Mouse (Mus musculus): Measurements from ENCODE around the gene Scyl1. TPM values are rescaled to one million over a fixed set of nuclear protein-coding genes. Genes with fewer than 3 reads are reported as not detected.

Gene Scyl1
- polyA plus RNA-seq, 1 experiment from 2014 or later, result 73.5 TPM

- Histone ChIP-seq H3K36me3 (ENCODE audit: control insufficient read depth, insufficient read depth, low read length) (peaks cover 96% of the 10 kb centered on the region), H3K4me1 (ENCODE audit: control insufficient read depth, insufficient read depth, low read length) (no peaks in the 10 kb centered on the region), H3K9ac (replicated peaks; ENCODE audit: low read length) (no peak overlapping the region), H3K4me3 (replicated peaks; ENCODE audit: low read depth, low read length) (no peak overlapping the region), H3K4me2 (ENCODE audit: low read length) (no peak overlapping the region), H3K9me3 (ENCODE audit: control insufficient read depth, low read length) (no peaks in the 10 kb centered on the region), H3K27me3 (ENCODE audit: control insufficient read depth, insufficient read depth, low read length) (peaks cover 3% of the 10 kb centered on the region), H3K27ac (replicated peaks; ENCODE audit: low read depth, low read length) (no peak overlapping the region)
- 97% methylated on average over 6 of the region's 6 CpGs for WGBS
- DNase-seq (no peak), ATAC-seq (ENCODE audit: low FRiP score, low TSS enrichment) (no peak)
Measured at GRCm38 (mm10) chr19:5763163-5763562, 8.1 kb downstream of the Scyl1 start.

- peaks cover 7% of the 10 kb centered on the region; the same call in 1 of the 2 replicates for H3K4me1 ChIP-seq (ENCODE audit: control insufficient read depth, insufficient read depth, low read length)
- peaks cover 66% of the 10 kb centered on the region for H3K36me3 ChIP-seq (ENCODE audit: control insufficient read depth, insufficient read depth, low read length)
- no peak overlapping the region for H3K4me3 ChIP-seq (replicated peaks; ENCODE audit: low read depth, low read length)
- no peak overlapping the region for H3K9ac ChIP-seq (replicated peaks; ENCODE audit: low read length)
- H3K27me3 ChIP-seq (ENCODE audit: control insufficient read depth, insufficient read depth, low read length), result peaks cover 26% of the 10 kb centered on the region
- ATAC-seq (ENCODE audit: low FRiP score, low TSS enrichment) (no peak), DNase-seq (no peak)
- H3K9me3 ChIP-seq (ENCODE audit: control insufficient read depth, low read length), result no peaks in the 10 kb centered on the region
- WGBS, result 91% methylated on average over 14 of the region's 14 CpGs
- H3K27ac ChIP-seq (replicated peaks; ENCODE audit: low read depth, low read length), result no peak overlapping the region
- no peak overlapping the region for H3K4me2 ChIP-seq (ENCODE audit: low read length)
Measured at GRCm38 (mm10) chr19:5758878-5759403, 12.3 kb downstream of the Scyl1 start.

- H3K27ac ChIP-seq (replicated peaks; ENCODE audit: low read depth, low read length), result no peak overlapping the region
- H3K27me3 ChIP-seq (ENCODE audit: control insufficient read depth, insufficient read depth, low read length), result peaks cover 31% of the 10 kb centered on the region
- DNase-seq, result peak; percentile 44
- no peaks in the 10 kb centered on the region for H3K9me3 ChIP-seq (ENCODE audit: control insufficient read depth, low read length)
- peaks cover 51% of the 10 kb centered on the region for H3K36me3 ChIP-seq (ENCODE audit: control insufficient read depth, insufficient read depth, low read length)
- H3K4me3 ChIP-seq (replicated peaks; ENCODE audit: low read depth, low read length), result 0 out of 2 replicates have a peak overlapping the region, but pooled peaks have one; percentile 12
- WGBS, result 13% methylated on average over 36 of the region's 36 CpGs
- H3K9ac ChIP-seq (replicated peaks; ENCODE audit: low read length), result no peak overlapping the region
- no peak; the same call in 1 of the 2 replicates for ATAC-seq (ENCODE audit: low FRiP score, low TSS enrichment)
- peaks cover 7% of the 10 kb centered on the region; the same call in 1 of the 2 replicates for H3K4me1 ChIP-seq (ENCODE audit: control insufficient read depth, insufficient read depth, low read length)
- peak overlapping the region; percentile 33 for H3K4me2 ChIP-seq (ENCODE audit: low read length)
Measured at GRCm38 (mm10) chr19:5756991-5757636, 14.1 kb downstream of the Scyl1 start.

DNA sequence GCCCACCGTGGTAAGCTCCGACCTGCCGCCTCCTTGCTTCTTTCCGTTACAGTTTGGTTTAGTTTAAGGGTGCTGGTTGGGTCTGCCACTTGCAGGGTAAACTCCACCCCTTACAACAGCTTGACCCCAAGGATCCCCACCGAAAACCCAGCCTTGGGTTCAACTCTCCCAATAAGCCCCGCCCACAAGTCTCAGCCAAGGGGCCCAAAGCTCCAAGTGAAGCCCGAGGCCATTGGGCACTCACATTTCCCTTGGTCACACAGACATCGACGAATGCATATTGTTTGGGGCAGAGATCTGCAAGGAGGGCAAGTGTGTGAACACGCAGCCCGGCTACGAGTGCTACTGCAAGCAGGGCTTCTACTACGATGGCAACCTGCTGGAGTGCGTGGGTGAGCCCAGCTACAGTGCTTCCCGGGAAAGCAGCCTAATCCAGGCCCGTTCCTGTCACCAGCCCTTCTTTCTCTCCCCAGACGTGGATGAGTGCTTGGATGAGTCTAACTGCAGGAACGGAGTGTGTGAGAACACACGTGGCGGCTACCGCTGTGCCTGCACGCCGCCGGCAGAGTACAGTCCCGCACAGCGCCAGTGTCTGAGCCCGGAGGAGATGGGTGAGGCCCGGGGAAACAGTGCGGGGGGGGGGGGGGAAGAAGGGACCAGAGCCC, 14.8 kb downstream of the Scyl1 start:
- 10% methylated on average over 26 of the region's 29 CpGs for WGBS
- Histone ChIP-seq H3K4me2 (ENCODE audit: low read length) (peak overlapping the region; percentile 33), H3K4me3 (replicated peaks; ENCODE audit: low read depth, low read length) (0 out of 2 replicates have a peak overlapping the region, but pooled peaks have one; percentile 12), H3K36me3 (ENCODE audit: control insufficient read depth, insufficient read depth, low read length) (peaks cover 44% of the 10 kb centered on the region), H3K27me3 (ENCODE audit: control insufficient read depth, insufficient read depth, low read length) (peaks cover 36% of the 10 kb centered on the region), H3K9me3 (ENCODE audit: control insufficient read depth, low read length) (no peaks in the 10 kb centered on the region), H3K27ac (replicated peaks; ENCODE audit: low read depth, low read length) (no peak overlapping the region), H3K4me1 (ENCODE audit: control insufficient read depth, insufficient read depth, low read length) (peaks cover 10% of the 10 kb centered on the region; the same call in 1 of the 2 replicates), H3K9ac (replicated peaks; ENCODE audit: low read length) (no peak overlapping the region)
- peak; percentile 37 for DNase-seq
- ATAC-seq (ENCODE audit: low FRiP score, low TSS enrichment), result no peak; the same call in 1 of the 2 replicates

- H3K36me3 ChIP-seq (ENCODE audit: control insufficient read depth, insufficient read depth, low read length), result no peaks in the 10 kb centered on the region
- no peak for ATAC-seq (ENCODE audit: low FRiP score, low TSS enrichment)
- H3K9me3 ChIP-seq (ENCODE audit: control insufficient read depth, low read length), result no peaks in the 10 kb centered on the region
- H3K4me3 ChIP-seq (replicated peaks; ENCODE audit: low read depth, low read length), result no peak overlapping the region
- H3K27ac ChIP-seq (replicated peaks; ENCODE audit: low read depth, low read length), result no peak overlapping the region
- peak; percentile 26 for DNase-seq
- no peak overlapping the region for H3K4me2 ChIP-seq (ENCODE audit: low read length)
- H3K9ac ChIP-seq (replicated peaks; ENCODE audit: low read length), result no peak overlapping the region; the same call in 1 of the 2 replicates
- peaks cover 7% of the 10 kb centered on the region; the same call in 1 of the 2 replicates for H3K4me1 ChIP-seq (ENCODE audit: control insufficient read depth, insufficient read depth, low read length)
- WGBS, result 8% methylated on average over 19 of the region's 20 CpGs
- H3K27me3 ChIP-seq (ENCODE audit: control insufficient read depth, insufficient read depth, low read length), result peaks cover 42% of the 10 kb centered on the region
Measured at GRCm38 (mm10) chr19:5751742-5752141, 19.5 kb downstream of the Scyl1 start.

- Histone ChIP-seq H3K9ac (replicated peaks; ENCODE audit: low read length) (no peak overlapping the region; the same call in 1 of the 2 replicates), H3K36me3 (ENCODE audit: control insufficient read depth, insufficient read depth, low read length) (no peaks in the 10 kb centered on the region)
Measured at GRCm38 (mm10) chr19:5750951-5751350, 20.3 kb downstream of the Scyl1 start.

DNA sequence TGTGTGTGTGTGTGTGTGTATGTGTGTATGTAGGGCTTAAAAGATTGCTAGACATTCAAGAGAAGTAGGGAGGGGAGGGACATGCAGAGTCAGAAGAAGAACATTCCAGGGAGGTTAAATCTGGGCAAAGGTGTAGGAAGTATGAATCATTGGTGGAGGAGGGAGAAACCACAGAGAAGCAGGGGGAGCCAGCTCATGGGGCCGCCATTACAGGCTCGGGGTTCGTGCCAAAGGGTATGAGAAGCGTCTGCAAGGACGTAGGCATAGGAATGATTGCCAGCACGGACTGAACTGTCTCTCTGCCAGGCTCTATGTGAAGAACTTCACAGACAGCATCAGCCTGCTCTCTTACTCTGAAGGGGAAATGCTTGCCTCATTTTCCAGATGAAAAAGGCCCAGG, 21.7 kb downstream of the Scyl1 start:
- ATAC-seq (ENCODE audit: low FRiP score, low TSS enrichment) (no peak), DNase-seq (no peak)
- H3K36me3 ChIP-seq (ENCODE audit: control insufficient read depth, insufficient read depth, low read length), result no peaks in the 10 kb centered on the region
- no peak overlapping the region for H3K4me2 ChIP-seq (ENCODE audit: low read length)
- H3K4me1 ChIP-seq (ENCODE audit: control insufficient read depth, insufficient read depth, low read length), result peaks cover 19% of the 10 kb centered on the region
- H3K27ac ChIP-seq (replicated peaks; ENCODE audit: low read depth, low read length), result no peak overlapping the region
- 88% methylated on average over 6 of the region's 6 CpGs for WGBS
- no peaks in the 10 kb centered on the region for H3K9me3 ChIP-seq (ENCODE audit: control insufficient read depth, low read length)
- peaks cover 48% of the 10 kb centered on the region for H3K27me3 ChIP-seq (ENCODE audit: control insufficient read depth, insufficient read depth, low read length)
- H3K9ac ChIP-seq (replicated peaks; ENCODE audit: low read length), result no peak overlapping the region
- H3K4me3 ChIP-seq (replicated peaks; ENCODE audit: low read depth, low read length), result no peak overlapping the region

More at GRCm38 (mm10) chr19:5750951-5751350, 20.3 kb downstream of the Scyl1 start:
- ATAC-seq (ENCODE audit: low FRiP score, low TSS enrichment) (no peak), DNase-seq (peak; percentile 17)
- 8% methylated on average over 22 of the region's 22 CpGs for WGBS
- no peak overlapping the region for H3K4me3 ChIP-seq (replicated peaks; ENCODE audit: low read depth, low read length)
- peaks cover 12% of the 10 kb centered on the region for H3K4me1 ChIP-seq (ENCODE audit: control insufficient read depth, insufficient read depth, low read length)
- no peak overlapping the region for H3K4me2 ChIP-seq (ENCODE audit: low read length)
- H3K27ac ChIP-seq (replicated peaks; ENCODE audit: low read depth, low read length), result no peak overlapping the region
- H3K27me3 ChIP-seq (ENCODE audit: control insufficient read depth, insufficient read depth, low read length), result peaks cover 34% of the 10 kb centered on the region
- no peaks in the 10 kb centered on the region for H3K9me3 ChIP-seq (ENCODE audit: control insufficient read depth, low read length)

- Histone ChIP-seq H3K27ac (replicated peaks; ENCODE audit: low read depth, low read length) (no peak overlapping the region), H3K4me1 (ENCODE audit: control insufficient read depth, insufficient read depth, low read length) (peaks cover 28% of the 10 kb centered on the region), H3K27me3 (ENCODE audit: control insufficient read depth, insufficient read depth, low read length) (peaks cover 48% of the 10 kb centered on the region; the same call in 1 of the 2 replicates), H3K4me2 (ENCODE audit: low read length) (no peak overlapping the region), H3K9ac (replicated peaks; ENCODE audit: low read length) (no peak overlapping the region), H3K4me3 (replicated peaks; ENCODE audit: low read depth, low read length) (no peak overlapping the region), H3K9me3 (ENCODE audit: control insufficient read depth, low read length) (no peaks in the 10 kb centered on the region), H3K36me3 (ENCODE audit: control insufficient read depth, insufficient read depth, low read length) (no peaks in the 10 kb centered on the region)
- ATAC-seq (ENCODE audit: low FRiP score, low TSS enrichment) (no peak), DNase-seq (no peak)
- WGBS, result 13% methylated on average over 12 of the region's 12 CpGs
Measured at GRCm38 (mm10) chr19:5746907-5747363, 24.3 kb downstream of the Scyl1 start.

Data from midbrain, embryonic 14.5 days (tissue).